Mouse (Mus musculus) testis, adult 2 months (tissue): ENCODE measurements around the gene Tmem63b. TPM values are rescaled to one million over a fixed set of nuclear protein-coding genes. Genes with fewer than 3 reads are reported as not detected.

ENCODE experiments used
- H3K27ac ChIP-seq: fragments of 200-500 bp; 2 replicates; pipeline ENCODE4 v1.5.1; 2012; ENCODE audit warnings: low read depth, low read length; ENCODE audit not compliant: control insufficient read depth, insufficient read depth
- H3K27me3 ChIP-seq: fragments of 200-500 bp; 2 replicates; pipeline ENCODE4 v1.6.1; 2012; ENCODE audit warnings: mild to moderate bottlenecking, low read length, moderate library complexity; ENCODE audit not compliant: control insufficient read depth, insufficient read depth
- H3K36me3 ChIP-seq: fragments of 200-500 bp; 2 replicates; pipeline ENCODE4 v1.6.1; 2012; ENCODE audit warnings: mild to moderate bottlenecking, low read length; ENCODE audit not compliant: control insufficient read depth, insufficient read depth
- H3K4me1 ChIP-seq: fragments of 200-500 bp; 2 replicates; pipeline ENCODE4 v1.6.1; 2012; ENCODE audit warnings: low read length; ENCODE audit not compliant: control insufficient read depth, insufficient read depth
- H3K4me3 ChIP-seq: fragments of 200-500 bp; 2 replicates; pipeline ENCODE4 v1.5.1; 2012; ENCODE audit warnings: low read depth, mild to moderate bottlenecking, low read length, moderate library complexity, mixed read lengths; ENCODE audit not compliant: control insufficient read depth
- CTCF ChIP-seq: fragments of 200-500 bp; IDR thresholded peaks from 2 replicates; pipeline ENCODE4 v1.5.1; 2012; ENCODE audit warnings: low read depth, mild to moderate bottlenecking, inconsistent platforms, low read length, moderate library complexity; ENCODE audit not compliant: control insufficient read depth, insufficient read depth, insufficient replicate concordance
- POLR2A ChIP-seq: fragments of 200-500 bp; IDR thresholded peaks from 2 replicates; pipeline ENCODE4 v1.6.1; 2012; ENCODE audit warnings: low read depth, mild to moderate bottlenecking, inconsistent platforms, low read length, moderate library complexity; ENCODE audit not compliant: control insufficient read depth
- polyA plus RNA-seq: library from polyadenylated mRNA; depleted of rRNA; stranded (reverse); fragments of >200 nt; gene quantifications from 2 replicates; pipeline ENCODE4 v1.2.3, GENCODE M21; 2012

Gene Tmem63b
- polyA plus RNA-seq, 1 experiment, result 5.4 TPM

DNA sequence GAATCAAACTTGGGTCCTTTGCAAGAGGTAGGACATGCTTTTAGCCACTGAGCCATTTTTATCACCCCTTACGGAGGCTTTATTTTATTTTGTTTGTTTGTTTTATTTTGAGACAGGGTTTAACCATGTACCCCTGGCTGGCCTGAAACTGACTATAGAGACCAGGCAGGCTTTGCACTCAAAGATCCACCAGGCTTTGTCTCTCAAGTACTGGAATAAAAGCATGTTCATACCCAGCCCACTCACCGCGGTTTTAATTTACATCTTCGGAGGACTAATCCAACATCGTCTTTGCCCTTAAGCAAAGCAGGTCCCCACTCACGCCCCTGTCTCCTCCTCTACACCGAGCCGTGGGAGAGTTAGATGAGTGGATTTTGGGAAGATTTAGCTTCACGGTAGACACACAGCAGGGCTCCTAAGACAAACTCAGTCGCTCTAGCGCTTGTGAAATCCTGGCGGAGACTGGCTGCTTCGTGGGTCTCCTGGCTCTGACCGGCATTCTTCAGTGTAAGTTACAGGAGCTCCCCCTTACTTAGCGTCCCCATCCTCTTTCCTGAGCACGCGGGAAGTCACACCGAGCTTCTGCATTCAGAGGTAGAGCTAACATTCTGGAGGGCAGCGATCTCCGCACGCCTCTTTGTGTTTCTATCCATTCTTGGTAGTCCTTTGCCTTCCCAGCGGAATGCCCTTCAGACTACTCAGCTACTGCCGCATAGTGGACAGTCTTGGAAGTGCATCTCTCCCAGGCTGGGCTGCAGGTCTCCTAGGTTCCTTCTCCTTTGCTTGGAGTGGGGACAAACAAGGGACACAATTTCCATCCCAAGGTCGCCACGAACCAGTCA lies 37.2 kb upstream of the Tmem63b start:
- H3K4me1 ChIP-seq, result no peaks in the 10 kb centered on the region; the same call in 1 of the 2 replicates
- no peak overlapping the region for H3K27ac ChIP-seq
- no peaks in the 10 kb centered on the region for H3K36me3 ChIP-seq

GRCm38 (mm10) chr17:45718323-45718722 lies 31.6 kb upstream of the Tmem63b start:
- Histone ChIP-seq H3K36me3 (no peaks in the 10 kb centered on the region), H3K27me3 (no peaks in the 10 kb centered on the region), H3K27ac (no peak overlapping the region), H3K4me1 (no peaks in the 10 kb centered on the region), H3K4me3 (no peak overlapping the region)
- TF ChIP-seq CTCF (peak; percentile 63; the same call in 1 of the 2 replicates), POLR2A (no peak)

More for the DNA sequence above, 37.2 kb upstream of the Tmem63b start:
- Histone ChIP-seq H3K4me3 (peak overlapping the region; percentile 50), H3K27me3 (no peaks in the 10 kb centered on the region)
- TF ChIP-seq CTCF (peak; percentile 98), POLR2A (no peak)

DNA sequence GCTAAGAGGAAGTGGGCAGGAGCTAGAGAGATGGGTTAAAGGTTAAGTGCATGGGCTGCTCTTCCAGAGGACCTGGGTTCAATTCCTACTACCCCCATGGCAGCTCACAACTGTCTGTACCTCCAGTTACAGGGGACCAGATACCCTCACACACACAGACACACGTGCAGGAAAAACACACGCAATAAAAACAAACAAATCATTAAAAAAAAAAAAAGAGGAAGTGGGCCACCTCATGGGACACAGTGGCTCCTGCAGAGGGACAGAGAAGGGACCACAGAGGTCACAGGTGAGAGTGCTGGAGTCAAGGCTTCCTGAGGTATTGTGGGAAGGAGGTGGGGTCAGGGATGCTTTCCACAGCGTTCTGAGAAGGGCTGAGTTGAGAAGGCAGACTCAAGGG lies 24.8 kb upstream of the Tmem63b start:
- TF ChIP-seq POLR2A (no peak), CTCF (no peak)
- Histone ChIP-seq H3K4me1 (no peaks in the 10 kb centered on the region), H3K36me3 (no peaks in the 10 kb centered on the region), H3K27me3 (no peaks in the 10 kb centered on the region), H3K27ac (no peak overlapping the region), H3K4me3 (no peak overlapping the region)

DNA sequence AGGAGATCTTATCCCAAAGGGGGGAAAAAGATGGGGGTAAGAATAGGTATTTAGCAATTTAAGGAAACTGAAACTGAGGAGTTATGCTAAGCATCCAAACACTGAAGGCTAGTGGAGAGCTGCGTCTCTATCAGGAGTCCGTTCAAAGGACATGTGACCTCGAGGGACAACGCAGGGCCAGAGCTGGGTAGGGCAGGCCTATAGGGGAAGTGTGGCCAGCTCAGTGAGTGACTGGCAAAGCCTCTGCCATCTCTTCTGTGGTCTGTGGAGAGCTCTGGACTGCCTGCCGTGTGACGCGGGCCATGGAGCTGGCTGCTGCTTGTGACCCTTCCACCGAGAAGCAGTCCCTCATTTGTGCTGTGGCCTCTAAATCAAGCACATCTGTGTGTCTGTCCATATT lies 23.7 kb upstream of the Tmem63b start:
- Histone ChIP-seq H3K4me3 (no peak overlapping the region), H3K36me3 (no peaks in the 10 kb centered on the region), H3K27ac (no peak overlapping the region), H3K27me3 (no peaks in the 10 kb centered on the region), H3K4me1 (no peaks in the 10 kb centered on the region)
- no peak for TF ChIP-seq CTCF
- TF ChIP-seq POLR2A, result no peak

DNA sequence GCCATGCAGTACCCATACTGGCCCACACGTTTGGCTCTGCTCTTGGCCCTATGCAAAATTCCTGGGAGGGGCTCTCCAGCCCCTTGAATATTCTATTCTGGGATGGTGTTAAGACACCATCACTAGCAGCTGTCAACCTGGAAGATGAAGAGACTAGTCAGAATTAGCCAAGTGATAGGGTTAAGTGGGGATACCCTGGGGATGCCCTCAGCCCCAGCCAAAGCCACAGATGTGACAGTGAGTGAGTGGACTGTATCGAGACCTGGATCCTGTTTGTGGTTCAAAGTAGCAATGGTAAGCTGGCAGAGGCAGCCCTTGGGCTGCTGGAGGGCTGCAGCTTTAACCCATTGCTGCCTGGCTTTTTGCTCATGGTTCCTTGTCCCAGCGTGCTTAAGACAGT lies 23.1 kb upstream of the Tmem63b start:
- H3K4me1 ChIP-seq, result no peaks in the 10 kb centered on the region
- no peaks in the 10 kb centered on the region for H3K27me3 ChIP-seq
- H3K27ac ChIP-seq, result no peak overlapping the region
- H3K36me3 ChIP-seq, result no peaks in the 10 kb centered on the region
- no peak overlapping the region for H3K4me3 ChIP-seq
- TF ChIP-seq POLR2A (no peak), CTCF (no peak)

DNA sequence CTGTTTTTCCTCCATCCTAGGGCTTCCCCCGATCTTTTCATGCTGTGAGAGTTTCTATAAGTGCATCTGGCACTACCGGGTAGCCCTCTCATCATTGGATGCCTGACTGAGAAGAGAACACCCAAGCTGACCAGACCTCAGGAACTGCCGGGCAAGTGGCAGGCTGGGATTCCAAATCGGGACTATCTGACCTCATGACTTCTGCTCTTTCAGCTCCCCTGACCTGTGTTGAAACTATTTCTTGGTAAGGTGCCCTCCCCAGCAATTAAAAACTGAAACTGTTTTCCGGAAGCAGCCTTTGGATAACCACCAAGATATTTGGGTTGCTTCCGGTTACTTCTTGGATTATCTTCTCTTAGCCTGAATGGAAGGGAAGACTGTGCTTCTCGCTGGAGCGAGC lies 21.5 kb upstream of the Tmem63b start:
- Histone ChIP-seq H3K4me3 (no peak overlapping the region), H3K36me3 (no peaks in the 10 kb centered on the region), H3K27me3 (no peaks in the 10 kb centered on the region), H3K4me1 (no peaks in the 10 kb centered on the region), H3K27ac (no peak overlapping the region)
- TF ChIP-seq CTCF (no peak), POLR2A (no peak)

DNA sequence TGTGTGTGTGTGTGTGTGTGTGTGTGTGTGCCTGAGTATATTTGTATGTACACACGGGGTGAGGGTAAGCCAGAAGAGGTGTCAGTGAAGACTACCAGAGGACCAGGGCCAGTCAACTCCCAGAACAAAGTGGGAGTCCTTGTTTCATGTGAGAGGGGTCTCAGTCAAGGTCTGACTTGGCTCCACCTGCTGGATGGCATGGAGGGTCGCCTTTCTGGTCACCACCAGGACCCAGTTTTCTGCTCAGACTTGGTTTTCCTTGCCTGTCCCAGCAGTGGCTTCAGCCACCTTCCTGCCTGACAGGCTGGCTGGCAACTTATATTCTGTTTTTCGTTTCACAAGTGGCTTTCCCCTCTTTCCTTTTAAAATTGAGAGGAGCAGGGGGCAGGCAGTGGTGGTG lies 20.7 kb upstream of the Tmem63b start:
- no peaks in the 10 kb centered on the region for H3K36me3 ChIP-seq
- no peak overlapping the region for H3K4me3 ChIP-seq
- no peaks in the 10 kb centered on the region for H3K27me3 ChIP-seq
- H3K4me1 ChIP-seq, result no peaks in the 10 kb centered on the region
- TF ChIP-seq POLR2A (no peak), CTCF (no peak)
- H3K27ac ChIP-seq, result no peak overlapping the region
